Mouse (Mus musculus): Measurements from ENCODE around the gene Gm7298.
"Not testable (repeated sequence)": the region's sequence is repeated elsewhere in the genome, so short reads cannot be mapped to it uniquely, and the experiment has no call there.

Gm7298 gene

DNA sequence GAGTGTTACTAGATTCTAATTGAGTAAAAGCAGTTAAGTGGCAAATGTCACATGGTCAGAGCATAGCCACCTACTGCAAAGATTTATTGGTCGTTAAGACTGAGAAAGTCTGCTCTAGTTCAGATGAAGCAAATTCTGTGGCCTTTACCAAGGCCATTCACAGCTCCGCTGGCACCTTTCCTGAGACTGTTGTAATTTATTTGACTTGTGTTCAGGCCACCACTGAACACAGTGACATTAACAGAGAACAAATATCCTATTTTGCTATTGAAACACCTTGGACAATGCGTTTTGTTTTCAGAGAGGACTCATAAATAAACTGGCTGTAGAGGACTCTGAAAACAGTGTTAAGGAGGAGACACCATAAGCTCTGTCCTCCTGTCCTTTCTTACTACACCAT is at the start of gene Gm7298:
Gm7298 (plus strand) TSS at position 301 of the 400 bp plus-strand sequence.
- DNase-seq = no peak

- DNase-seq = no peak
Observed at GRCm38 (mm10) chr6:121828034-121828433, 95.3 kb downstream of the Gm7298 start.

DNA sequence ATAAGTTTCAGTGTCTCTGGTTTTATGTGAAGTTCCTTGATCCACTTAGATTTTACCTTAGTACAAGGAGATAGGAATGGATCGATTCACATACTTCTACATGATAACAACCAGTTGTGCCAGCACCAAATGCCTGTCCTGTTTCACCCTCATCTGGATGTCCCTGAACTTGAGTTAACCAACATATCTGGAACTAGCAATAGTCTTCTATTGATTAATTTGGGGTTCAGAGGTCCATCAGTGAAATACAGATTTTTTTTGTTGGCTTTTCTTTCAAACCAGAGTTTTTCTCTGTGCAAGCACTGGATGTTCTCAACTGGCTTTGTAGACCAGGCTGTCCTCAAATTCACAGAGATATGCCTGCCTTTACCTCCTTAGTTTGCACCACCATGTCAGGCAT is 103.6 kb downstream of the Gm7298 start:
- no peak for DNase-seq

DNA sequence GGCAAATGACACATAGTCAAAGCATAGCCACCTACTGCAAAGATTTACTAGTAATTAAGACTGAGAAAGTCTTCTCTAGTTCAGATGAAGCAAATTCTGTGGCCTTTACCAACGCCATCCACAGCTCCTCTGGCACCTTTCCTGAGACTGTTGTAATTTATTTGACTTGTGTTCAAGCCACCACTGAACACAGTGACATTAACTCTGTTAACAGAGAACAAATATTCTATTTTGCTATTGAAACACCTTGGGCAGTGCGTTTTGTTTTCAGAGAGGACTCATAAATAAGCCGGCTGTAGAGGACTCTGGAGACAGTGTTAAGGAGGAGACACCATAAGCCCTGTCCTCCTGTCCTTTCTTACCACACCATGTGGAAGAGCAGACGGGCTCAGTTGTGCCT is 105.5 kb downstream of the Gm7298 start, which contains the start of gene Mug1:
Mug1 (plus strand) TSS at position 271 of the 400 bp plus-strand sequence.
- DNase-seq = not testable (repeated sequence)
